ENCODE assay signal across 8 mouse cellular contexts in the genomic region with DNA sequence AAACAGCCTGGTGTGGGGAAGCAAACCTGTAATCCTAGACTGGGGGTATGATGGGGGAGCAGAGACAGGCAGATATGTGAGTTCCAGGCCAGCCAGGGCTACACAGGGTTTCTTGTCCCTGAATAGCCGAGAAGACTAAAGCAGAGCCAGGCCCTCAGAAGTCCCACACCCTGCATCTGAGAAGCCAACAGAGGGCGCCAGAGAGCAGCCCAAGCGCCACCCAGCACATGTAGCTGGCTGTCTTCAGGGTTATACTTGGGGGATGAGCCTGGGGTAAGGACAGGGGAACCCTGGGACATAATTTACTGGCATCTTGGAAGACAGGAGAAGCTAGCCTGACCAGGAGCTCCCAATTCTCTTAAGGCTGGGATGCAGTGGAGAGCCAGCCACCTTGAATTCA. TPM values are rescaled to one million over a fixed set of nuclear protein-coding genes. Genes with fewer than 3 reads are reported as not detected.
DNase-seq lines count a peak whose midpoint lies in the region; ATAC-seq and TF ChIP-seq lines count a peak whose summit lies in the region.
"Had no signal": no experiment of that assay in that cellular context is flagged by ENCODE, and none has a peak within 500 bp of the region (broad histone marks: within the 10 kb centered on the region; RNA-seq: fewer than 3 reads in every experiment).

No protein-coding gene starts in this region.

- ATAC-seq in erythroid progenitor cell, adult 5-6 weeks (replicated peaks; ENCODE audit: low FRiP score, poor library complexity, severe bottlenecking), result peak; percentile 65

- H3K27ac ChIP-seq in ES-E14 (ENCODE audit: insufficient read depth, low read depth, low read length, poor library complexity, severe bottlenecking), result no peak overlapping the region
- no peak overlapping the region for H3K27ac ChIP-seq in layer of hippocampus, adult 2 months
- H3K27ac ChIP-seq: limb, embryonic 15.5 days had no signal

- DNase-seq in ES-E14 (ENCODE audit: low read depth, low spot score), result peak; percentile 79
- peak; percentile 91 for DNase-seq in brain, adult 2 months (ENCODE audit: low read depth, low spot score)
- DNase-seq in heart, postnatal 10 days, result peak; percentile 84 to 86
- DNase-seq in layer of hippocampus, adult 2 months (ENCODE audit: low spot score in 2 of 2), result peak in 1 of 2 experiments; percentile 83
- DNase-seq in lung, postnatal 36 days, result peak; percentile 84
- peak; percentile 80 for DNase-seq in right cerebral cortex, postnatal 4 days

- peak; percentile 94 for TF ChIP-seq CTCF in layer of hippocampus, adult 2 months (conservative IDR thresholded peaks at IDR 0.05)

- intact Hi-C loops in heart, postnatal 10 days (cut with DNase I), result loop anchor here (2.0 kb wide), 1 partner anchor 111 kb away; no protein-coding TSS in a partner anchor

- peaks cover 48% of the 10 kb centered on the region for H3K36me3 ChIP-seq in ES-E14 (ENCODE audit: control insufficient read depth, insufficient read depth, low read length, poor library complexity, severe bottlenecking)

- no peak overlapping the region; the same call in 1 of the 2 replicates for H3K9ac ChIP-seq in ES-E14 (ENCODE audit: insufficient read depth, low read depth, low read length, poor library complexity, severe bottlenecking)
- H3K9ac ChIP-seq: limb, embryonic 15.5 days had no signal

- no peaks in the 10 kb centered on the region for H3K9me3 ChIP-seq in ES-E14 (ENCODE audit: control insufficient read depth, insufficient read depth, low read depth, low read length)
- H3K9me3 ChIP-seq: limb, embryonic 15.5 days had no signal

- H3K4me3 ChIP-seq in ES-E14 (ENCODE audit: insufficient read depth in 1 of 2, low read depth in 1 of 2, low read length in 2 of 2, poor library complexity in 1 of 2, severe bottlenecking in 1 of 2), result no peak overlapping the region
- H3K4me3 ChIP-seq in layer of hippocampus, adult 2 months, result no peak overlapping the region
- H3K4me3 ChIP-seq: limb, embryonic 15.5 days had no signal

- in situ Hi-C loops in ES-E14 (cut with MboI; ENCODE audit: low sequenced_read_pairs in 2 of 2, unreplicated experiment in 2 of 2), result no loop called here

- H3K4me1 ChIP-seq in ES-E14 (ENCODE audit: control insufficient read depth in 2 of 2, insufficient read depth in 2 of 2, low read length in 2 of 2, poor library complexity in 1 of 2), result peaks cover 7 to 13% of the 10 kb centered on the region in 2 experiments

TF ChIP-seq in ES-E14, 5 proteins besides CTCF, POLR2A, EP300 and RAD21:
- no peak for TF ChIP-seq ZNF384 (IDR thresholded peaks at IDR 0.05; ENCODE audit: low read depth, low read length)
- no peak for TF ChIP-seq MAFK (IDR thresholded peaks at IDR 0.05; ENCODE audit: insufficient read depth, low read depth, low read length)

RNA-seq across cellular contexts. Expression of gene Ppil1, which starts 4.5 kb away (rescaled TPM):
- 134 and 157 TPM in 2 replicates for total RNA-seq in ES-E14 (2012; rRNA removed)
- total RNA-seq in erythroid progenitor cell, adult 5-6 weeks (2015; ENCODE audit: low replicate concordance), result 43.6 TPM in 2 replicates
- total RNA-seq in erythroid progenitor cell, adult 5-6 weeks (2017; ENCODE audit: low replicate concordance), result 13.3 and 27.9 TPM in 2 replicates
- total RNA-seq in heart, postnatal 10 days (2021), result 10 to 100 TPM; 31.2 to 34.1 TPM
- 10 to 100 TPM; 14.8 to 16.2 TPM for total RNA-seq in layer of hippocampus, adult 2 months (2021)

RNA-seq across cellular contexts. Expression of gene BC004004, which starts 9.1 kb away (rescaled TPM):
- total RNA-seq in ES-E14 (2012; rRNA removed), result 50.9 and 54.5 TPM in 2 replicates
- 24.7 and 32.8 TPM in 2 replicates for total RNA-seq in erythroid progenitor cell, adult 5-6 weeks (2015; ENCODE audit: low replicate concordance)
- 29.2 and 38.0 TPM in 2 replicates for total RNA-seq in erythroid progenitor cell, adult 5-6 weeks (2017; ENCODE audit: low replicate concordance)
- total RNA-seq in heart, postnatal 10 days (2021), result 100 to 1,000 TPM; 193 to 194 TPM
- 10 to 100 TPM; 78.9 to 81.5 TPM for total RNA-seq in layer of hippocampus, adult 2 months (2021)

RNA-seq across cellular contexts. Expression of gene Cpne5, which starts 21.5 kb away (rescaled TPM):
- 5.1 and 5.8 TPM in 2 replicates for total RNA-seq in ES-E14 (2012; rRNA removed)
- not detected in 2 replicates for total RNA-seq in erythroid progenitor cell, adult 5-6 weeks (2015; ENCODE audit: low replicate concordance)
- 0.13 TPM in 1 of 2 replicates, not detected in the other for total RNA-seq in erythroid progenitor cell, adult 5-6 weeks (2017; ENCODE audit: low replicate concordance)
- 1 to 10 TPM; 2.7 to 5.7 TPM for total RNA-seq in heart, postnatal 10 days (2021)
- total RNA-seq in layer of hippocampus, adult 2 months (2021), result 10 to 100 TPM; 34.0 to 36.3 TPM

RNA-seq across cellular contexts. Expression of gene Pi16, which starts 58.0 kb away (rescaled TPM):
- total RNA-seq in ES-E14 (2012; rRNA removed), result 0.37 and 0.71 TPM in 2 replicates
- 1.1 and 1.3 TPM in 2 replicates for total RNA-seq in erythroid progenitor cell, adult 5-6 weeks (2015; ENCODE audit: low replicate concordance)
- total RNA-seq in erythroid progenitor cell, adult 5-6 weeks (2017; ENCODE audit: low replicate concordance), result 3.4 and 3.7 TPM in 2 replicates
- 10 to 100 TPM; 26.9 to 33.9 TPM for total RNA-seq in heart, postnatal 10 days (2021)
- 1 to 10 TPM in 1 of 2 experiments, under 1 TPM in 1; 0.74 to 1.1 TPM for total RNA-seq in layer of hippocampus, adult 2 months (2021)
